Mouse (Mus musculus): ENCODE data around the gene Frem3. TPM values are rescaled to one million over a fixed set of nuclear protein-coding genes. Genes with fewer than 3 reads are reported as not detected.

Gene Frem3
- not detected in 2 replicates for polyA plus RNA-seq (2012; rRNA removed)

DNA sequence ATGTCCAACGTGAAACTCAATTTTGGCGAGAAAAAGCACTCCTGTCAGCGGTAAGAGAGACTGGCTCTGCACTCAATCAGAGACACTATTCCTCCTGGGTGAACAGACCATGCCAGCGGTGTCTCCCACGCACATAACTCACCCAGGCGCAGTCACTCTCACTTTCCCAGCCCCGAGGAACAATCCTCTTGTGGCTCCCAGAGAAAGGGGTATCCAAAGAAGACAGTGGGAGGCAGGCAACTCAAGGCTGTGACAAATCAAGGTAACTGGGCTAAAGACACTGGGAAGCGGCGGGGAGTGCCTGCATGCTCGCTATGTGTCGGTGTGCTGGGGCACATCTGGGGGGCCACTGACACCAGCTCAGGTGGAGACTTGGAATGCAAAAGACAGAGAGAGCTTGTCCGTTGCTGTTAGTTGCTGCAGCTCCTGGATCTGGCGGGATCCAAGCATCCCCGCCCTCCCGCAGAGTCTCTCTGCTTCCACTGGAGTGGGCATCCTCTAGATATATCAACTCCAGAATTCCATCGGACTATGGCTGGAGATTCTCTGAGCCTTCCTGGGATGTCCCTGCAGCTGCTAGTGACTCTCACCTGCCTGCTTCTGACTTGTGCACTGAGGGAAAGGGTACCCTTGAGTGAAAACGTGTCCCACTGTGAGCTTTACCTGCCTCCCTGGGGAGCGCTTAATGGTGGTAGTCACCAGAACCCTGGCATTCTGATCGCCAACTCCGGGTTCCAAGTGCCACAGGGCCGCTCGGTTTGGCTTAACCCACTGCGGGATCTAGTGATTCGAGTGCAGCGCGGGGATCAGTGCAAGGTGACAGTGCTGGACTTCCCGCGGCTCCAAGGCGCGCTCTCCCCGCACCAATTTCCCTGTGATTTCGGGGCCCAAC, at the start of gene Frem3:
Gene Frem3 (plus strand): TSS at position 532 of the 892 bp plus-strand sequence.
- 0 out of 2 replicates have a peak, but pooled peaks cover 2% of the 10 kb centered on the region for H3K27me3 ChIP-seq (ENCODE audit: control insufficient read depth, insufficient read depth, low read length)
- H3K27ac ChIP-seq (ENCODE audit: insufficient read depth, low read depth, low read length): no peak within 1 kb of the TSS
- WGBS: 5% methylated on average over 32 of the region's 32 CpGs
- no peaks in the 10 kb centered on the region for H3K36me3 ChIP-seq (ENCODE audit: control insufficient read depth, insufficient read depth, low read length)
- H3K4me3 ChIP-seq (ENCODE audit: low read depth, low read length): no peak within 1 kb of the TSS
- no peak for TF ChIP-seq POLR2A (IDR thresholded peaks at IDR 0.05; ENCODE audit: low read depth, low read length)
- no peak for TF ChIP-seq CTCF (IDR thresholded peaks at IDR 0.05; ENCODE audit: extremely low read depth, insufficient read length, insufficient replicate concordance, low read depth, low read length)
- H3K4me1 ChIP-seq (ENCODE audit: control insufficient read depth, insufficient read depth, insufficient read length, low read length): no peaks in the 10 kb centered on the region

DNA sequence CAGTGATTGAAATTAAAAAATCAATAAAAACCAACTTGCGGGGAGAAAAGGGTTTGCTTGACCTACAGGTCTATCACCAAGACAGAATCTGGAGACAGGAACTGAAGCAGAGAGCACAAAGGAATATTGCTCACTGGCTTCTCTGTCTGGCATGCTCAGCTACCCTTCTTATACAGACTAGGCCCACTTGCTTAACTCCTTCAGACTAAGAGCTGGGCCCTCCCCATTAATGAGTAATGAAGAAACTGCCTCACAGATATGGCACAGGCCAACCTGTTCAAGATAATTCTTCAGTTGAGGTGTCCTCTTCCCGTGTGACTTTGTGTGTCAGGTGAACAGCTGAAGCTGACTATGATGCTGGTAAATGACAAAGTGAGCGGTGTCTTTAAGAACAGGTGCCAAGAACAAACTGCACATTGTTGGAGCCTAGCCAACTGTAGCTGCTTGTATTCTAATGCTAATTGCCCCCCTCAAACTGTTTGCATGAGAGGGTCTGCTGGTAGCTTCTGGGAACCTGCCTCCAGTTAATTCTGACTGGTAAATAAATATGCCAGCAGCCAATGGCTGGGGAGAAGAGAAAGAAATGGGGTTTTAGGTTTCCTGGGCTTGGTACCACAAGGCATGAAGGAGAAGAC, 46.6 kb upstream of the Frem3 start:
- WGBS: 61% methylated on average over 3 of the region's 3 CpGs
- Histone ChIP-seq H3K4me3 (ENCODE audit: low read depth, low read length) (no peak overlapping the region), H3K27me3 (ENCODE audit: control insufficient read depth, insufficient read depth, low read length) (no peaks in the 10 kb centered on the region), H3K36me3 (ENCODE audit: control insufficient read depth, insufficient read depth, low read length) (no peaks in the 10 kb centered on the region), H3K4me1 (ENCODE audit: control insufficient read depth, insufficient read depth, insufficient read length, low read length) (no peaks in the 10 kb centered on the region), H3K27ac (ENCODE audit: insufficient read depth, low read depth, low read length) (no peak overlapping the region)
- no peak for TF ChIP-seq POLR2A (IDR thresholded peaks at IDR 0.05; ENCODE audit: low read depth, low read length)
- no peak for TF ChIP-seq CTCF (IDR thresholded peaks at IDR 0.05; ENCODE audit: extremely low read depth, insufficient read length, insufficient replicate concordance, low read depth, low read length)

DNA sequence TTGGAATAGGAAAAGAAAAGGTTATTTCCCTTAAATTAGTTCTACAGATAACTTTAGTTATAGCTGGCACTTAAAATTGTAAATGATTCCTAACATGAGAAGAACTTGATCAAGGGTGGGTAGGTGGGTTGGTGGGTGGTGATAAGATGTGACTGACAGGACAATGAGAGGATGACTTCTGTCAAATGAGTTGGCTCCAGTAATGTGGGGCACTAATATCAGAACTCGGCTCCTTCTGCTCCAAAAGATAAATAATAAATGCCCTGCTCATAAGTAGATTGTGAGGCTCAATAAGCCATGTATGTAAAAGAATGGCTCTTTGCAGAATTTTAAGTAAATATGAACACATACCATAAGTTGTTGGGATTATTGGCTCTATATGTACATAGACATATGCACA, 43.4 kb upstream of the Frem3 start:
- H3K27ac ChIP-seq (ENCODE audit: insufficient read depth, low read depth, low read length): no peak overlapping the region
- no peaks in the 10 kb centered on the region for H3K36me3 ChIP-seq (ENCODE audit: control insufficient read depth, insufficient read depth, low read length)
- H3K4me1 ChIP-seq (ENCODE audit: control insufficient read depth, insufficient read depth, insufficient read length, low read length): no peaks in the 10 kb centered on the region
- H3K4me3 ChIP-seq (ENCODE audit: low read depth, low read length): no peak overlapping the region
- WGBS: 74% methylated on average over 1 of the region's 1 CpGs
- no peaks in the 10 kb centered on the region for H3K27me3 ChIP-seq (ENCODE audit: control insufficient read depth, insufficient read depth, low read length)
- TF ChIP-seq POLR2A (IDR thresholded peaks at IDR 0.05; ENCODE audit: low read depth, low read length) (no peak), CTCF (IDR thresholded peaks at IDR 0.05; ENCODE audit: extremely low read depth, insufficient read length, insufficient replicate concordance, low read depth, low read length) (no peak)

DNA sequence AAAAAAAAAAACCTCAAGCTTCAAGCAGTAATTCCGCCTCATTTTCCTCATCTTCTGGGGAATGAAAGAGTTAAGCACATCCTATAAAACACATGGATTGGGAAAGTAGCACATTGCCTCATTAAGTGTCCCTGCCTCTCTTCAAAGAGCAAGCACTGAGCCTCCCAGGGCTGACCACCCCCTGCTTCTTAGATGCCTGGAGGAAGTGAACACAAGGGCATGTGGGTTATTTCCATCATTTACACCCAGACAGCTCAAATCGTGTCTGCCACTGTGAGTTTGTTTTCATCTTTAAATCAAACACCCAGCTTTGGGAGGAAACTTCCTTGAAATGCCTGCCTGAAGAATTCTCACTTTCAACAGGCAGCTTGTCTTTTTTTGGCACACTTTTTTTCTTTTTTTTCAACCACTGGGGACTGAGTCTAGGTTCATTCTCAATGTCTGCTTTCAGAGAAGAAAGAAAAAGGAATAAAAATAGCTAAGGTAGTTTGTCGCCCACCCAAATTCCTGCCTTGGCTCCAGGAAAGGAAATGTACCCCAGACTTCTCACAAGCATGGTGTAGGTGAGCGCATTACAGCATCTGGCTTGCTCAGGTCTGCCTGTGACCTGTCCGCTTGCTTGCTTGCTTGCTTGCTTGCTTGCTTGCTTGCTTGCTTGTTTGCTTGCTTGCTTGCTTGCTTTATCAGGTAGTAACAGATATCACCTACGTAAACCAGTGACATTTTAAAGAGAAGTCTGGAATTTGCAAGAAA, 42.5 kb upstream of the Frem3 start:
- WGBS: 64% methylated on average over 6 of the region's 6 CpGs
- Histone ChIP-seq H3K27ac (ENCODE audit: insufficient read depth, low read depth, low read length) (no peak overlapping the region), H3K27me3 (ENCODE audit: control insufficient read depth, insufficient read depth, low read length) (no peaks in the 10 kb centered on the region), H3K4me1 (ENCODE audit: control insufficient read depth, insufficient read depth, insufficient read length, low read length) (no peaks in the 10 kb centered on the region), H3K36me3 (ENCODE audit: control insufficient read depth, insufficient read depth, low read length) (no peaks in the 10 kb centered on the region), H3K4me3 (ENCODE audit: low read depth, low read length) (no peak overlapping the region)
- no peak for TF ChIP-seq POLR2A (IDR thresholded peaks at IDR 0.05; ENCODE audit: low read depth, low read length)
- no peak for TF ChIP-seq CTCF (IDR thresholded peaks at IDR 0.05; ENCODE audit: extremely low read depth, insufficient read length, insufficient replicate concordance, low read depth, low read length)

DNA sequence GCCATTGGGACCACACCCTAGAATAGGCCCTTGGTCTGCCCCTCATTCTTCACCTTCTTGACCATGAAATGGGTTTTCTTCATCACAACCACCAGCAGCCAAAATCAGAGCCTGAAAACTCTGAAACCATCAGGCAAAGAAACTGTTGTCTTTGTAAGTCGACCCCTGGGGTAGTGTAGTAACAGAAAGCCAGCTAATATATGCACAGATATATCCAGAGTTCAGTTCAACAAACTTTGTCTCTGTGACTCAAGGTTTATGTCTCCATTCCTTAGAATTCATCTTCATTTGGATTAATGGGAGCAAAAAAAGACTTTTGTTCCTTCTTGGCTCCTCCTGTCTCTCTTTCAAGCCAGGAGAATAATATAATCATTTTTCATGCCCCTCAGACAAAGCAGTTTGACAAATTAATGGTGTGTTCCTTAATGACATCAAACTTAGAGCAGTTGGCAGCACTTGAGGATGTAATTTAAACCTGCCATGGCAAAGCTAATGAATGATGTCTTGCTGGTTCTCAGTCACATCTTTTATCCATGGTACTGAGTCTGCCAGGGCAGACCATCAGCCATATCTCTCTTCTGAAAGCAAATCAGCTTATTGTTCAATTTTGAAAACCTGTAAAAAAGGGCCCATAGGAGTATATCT, 38.3 kb upstream of the Frem3 start:
- Histone ChIP-seq H3K27me3 (ENCODE audit: control insufficient read depth, insufficient read depth, low read length) (no peaks in the 10 kb centered on the region), H3K27ac (ENCODE audit: insufficient read depth, low read depth, low read length) (no peak overlapping the region), H3K4me3 (ENCODE audit: low read depth, low read length) (no peak overlapping the region), H3K4me1 (ENCODE audit: control insufficient read depth, insufficient read depth, insufficient read length, low read length) (no peaks in the 10 kb centered on the region), H3K36me3 (ENCODE audit: control insufficient read depth, insufficient read depth, low read length) (no peaks in the 10 kb centered on the region)
- no peak for TF ChIP-seq POLR2A (IDR thresholded peaks at IDR 0.05; ENCODE audit: low read depth, low read length)
- TF ChIP-seq CTCF (IDR thresholded peaks at IDR 0.05; ENCODE audit: extremely low read depth, insufficient read length, insufficient replicate concordance, low read depth, low read length): no peak
- WGBS: 39% methylated on average over 1 of the region's 1 CpGs

DNA sequence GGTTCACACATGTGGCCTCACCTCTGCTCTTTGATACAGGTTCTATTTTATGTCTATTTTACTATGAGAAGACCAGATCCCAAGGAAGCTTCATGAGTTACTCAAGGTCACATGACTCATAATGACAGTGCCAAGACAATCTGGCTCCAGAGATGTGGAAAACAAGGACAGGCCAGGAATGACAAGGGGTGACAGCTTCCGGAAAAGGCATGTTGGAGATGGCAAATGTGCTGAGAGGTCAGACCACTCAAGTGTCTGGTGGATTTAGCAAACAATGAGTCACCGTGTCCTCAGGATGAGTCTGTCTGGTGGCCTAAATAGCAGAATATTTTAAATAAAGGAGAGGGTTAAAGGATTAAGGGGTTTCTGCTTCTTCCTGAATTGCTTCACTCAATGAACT, 33.8 kb upstream of the Frem3 start:
- Histone ChIP-seq H3K36me3 (ENCODE audit: control insufficient read depth, insufficient read depth, low read length) (no peaks in the 10 kb centered on the region), H3K4me1 (ENCODE audit: control insufficient read depth, insufficient read depth, insufficient read length, low read length) (no peaks in the 10 kb centered on the region), H3K27ac (ENCODE audit: insufficient read depth, low read depth, low read length) (no peak overlapping the region), H3K4me3 (ENCODE audit: low read depth, low read length) (no peak overlapping the region), H3K27me3 (ENCODE audit: control insufficient read depth, insufficient read depth, low read length) (no peaks in the 10 kb centered on the region)
- 68% methylated on average over 2 of the region's 2 CpGs for WGBS
- no peak for TF ChIP-seq CTCF (IDR thresholded peaks at IDR 0.05; ENCODE audit: extremely low read depth, insufficient read length, insufficient replicate concordance, low read depth, low read length)
- TF ChIP-seq POLR2A (IDR thresholded peaks at IDR 0.05; ENCODE audit: low read depth, low read length): no peak
